Mouse (Mus musculus) myocyte (in vitro differentiated cells): ENCODE measurements around the gene Stat3.

Source experiments
- CEBPB ChIP-seq: IDR thresholded peaks from 2 replicates; pipeline ENCODE4 v1.6.1; 2011; ENCODE audit warnings: mild to moderate bottlenecking, moderate library complexity; ENCODE audit not compliant: poor library complexity, insufficient read depth, severe bottlenecking
- E2F4 ChIP-seq: IDR thresholded peaks from one replicate; pipeline ENCODE4 v1.6.1; 2011; ENCODE audit warnings: mild to moderate bottlenecking, control low read depth, moderate library complexity; ENCODE audit not compliant: insufficient read depth
- MAX ChIP-seq: IDR thresholded peaks from one replicate; pipeline ENCODE4 v1.6.1; 2011; ENCODE audit warnings: low read depth, mild to moderate bottlenecking, control low read depth
- MYOD1 ChIP-seq, 3 experiments: IDR thresholded peaks; one replicate each; pipeline ENCODE4 v1.6.1; 2011; ENCODE audit warnings: control low read depth in 2 of 3, low read depth in 2 of 3, mild to moderate bottlenecking in 2 of 3, moderate library complexity in 1 of 3; ENCODE audit not compliant: insufficient read length in 2 of 3, control insufficient read depth in 1 of 3
- MYOG ChIP-seq, 3 experiments: IDR thresholded peaks; one replicate each; pipeline ENCODE4 v1.6.1; 2011; ENCODE audit warnings: control low read depth in 2 of 3, low read depth in 2 of 3, mild to moderate bottlenecking in 2 of 3; ENCODE audit not compliant: insufficient read length in 2 of 3, control insufficient read depth in 1 of 3, insufficient read depth in 1 of 3
- POLR2A ChIP-seq: IDR thresholded peaks from one replicate; pipeline ENCODE4 v1.6.1; 2011; ENCODE audit warnings: low read depth, mild to moderate bottlenecking, control low read depth, moderate library complexity; ENCODE audit not compliant: insufficient read length
- POLR2AphosphoS2 ChIP-seq: IDR thresholded peaks from one replicate; pipeline ENCODE4 v1.6.1; 2011; ENCODE audit warnings: low read depth, control low read depth; ENCODE audit not compliant: insufficient read length
- REST ChIP-seq: IDR thresholded peaks from one replicate; pipeline ENCODE4 v1.6.1; 2011; ENCODE audit warnings: mild to moderate bottlenecking, control low read depth, moderate library complexity; ENCODE audit not compliant: insufficient read depth, insufficient read length
- SRF ChIP-seq: IDR thresholded peaks from one replicate; pipeline ENCODE4 v1.6.1; 2011; ENCODE audit warnings: low read depth; ENCODE audit not compliant: control insufficient read depth, insufficient read length
- TCF12 ChIP-seq: IDR thresholded peaks from one replicate; pipeline ENCODE4 v1.6.1; 2011; ENCODE audit warnings: mild to moderate bottlenecking, control low read depth; ENCODE audit not compliant: poor library complexity, insufficient read depth, severe bottlenecking
- TCF3 ChIP-seq: IDR thresholded peaks from one replicate; pipeline ENCODE4 v1.6.1; 2011; ENCODE audit warnings: low read depth, control low read depth; ENCODE audit not compliant: insufficient read length

DNA sequence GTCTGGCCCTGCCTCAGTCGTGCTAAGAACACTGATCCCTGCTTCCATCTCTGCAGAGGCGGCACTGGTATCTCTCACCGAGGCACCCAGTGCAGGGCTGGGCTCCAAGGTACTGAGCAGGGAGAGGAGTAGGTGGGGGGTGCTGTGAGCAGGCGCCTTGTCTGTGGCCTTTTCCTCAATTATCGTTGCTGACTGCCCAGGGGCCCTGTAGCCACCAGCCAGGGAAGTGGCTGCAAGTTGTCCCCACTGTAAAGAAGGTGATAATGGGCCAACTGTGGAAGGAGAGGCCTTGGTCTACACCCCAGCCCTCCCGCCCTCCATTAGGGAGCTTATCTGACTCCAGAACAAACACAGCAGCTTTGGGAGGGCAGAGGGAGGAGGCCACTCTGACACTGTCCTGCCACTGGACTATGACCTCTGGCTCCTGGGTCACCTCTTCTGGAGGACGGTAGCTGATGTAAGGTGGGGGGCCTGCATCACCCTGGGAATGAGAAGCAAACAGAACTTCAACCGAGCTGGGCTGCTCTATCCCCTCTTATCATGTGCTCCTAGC is 53.1 kb downstream of the Stat3 start:
- TF ChIP-seq TCF12 = no peak
- TF ChIP-seq MYOD1 (IDR thresholded peaks at IDR 0.05; ENCODE audit: control insufficient read depth in 1 of 3, insufficient read length in 2 of 3, low read depth in 2 of 3) = no peak
- no peak for TF ChIP-seq POLR2A
- TF ChIP-seq MYOG (IDR thresholded peaks at IDR 0.05; ENCODE audit: control insufficient read depth in 1 of 3, insufficient read depth in 1 of 3, insufficient read length in 2 of 3, low read depth in 2 of 3) = no peak
- TF ChIP-seq POLR2AphosphoS2 = peak; percentile 57
- TF ChIP-seq MAX = no peak
- TF ChIP-seq CEBPB = no peak
- no peak for TF ChIP-seq TCF3
- no peak for TF ChIP-seq REST
- TF ChIP-seq SRF = no peak
- TF ChIP-seq E2F4 = no peak
